Mouse (Mus musculus) heart, embryonic 14.5 days (tissue): ENCODE measurements around the gene Mamdc2. TPM values are rescaled to one million over a fixed set of nuclear protein-coding genes. Genes with fewer than 3 reads are reported as not detected.

Experiments
- ATAC-seq: fragments of 200-750 bp; cut with Nextera tagmentation; 2 replicates; pipeline ENCODE4 v1.8.0; 2017; ENCODE audit warnings: low read depth, moderate TSS enrichment; ENCODE audit not compliant: insufficient number of reproducible peaks, insufficient read depth, low FRiP score
- H3K27ac ChIP-seq, 2 experiments: fragments of 200-500 bp in 1 of 2; fragments of 300-500 bp in 1 of 2; sonication (generic) in 1 of 2; replicated peaks in 1 of 2; 2 replicates each; pipeline ENCODE4 v1.5.1; 2012 to 2014; ENCODE audit warnings: low read depth in 2 of 2, low read length in 2 of 2, control low read depth in 1 of 2, mild to moderate bottlenecking in 1 of 2, mixed read lengths in 1 of 2; ENCODE audit not compliant: control insufficient read depth in 1 of 2, insufficient read depth in 1 of 2
- H3K27me3 ChIP-seq: fragments of 300-500 bp; sonication (generic); 2 replicates; pipeline ENCODE4 v1.6.1; 2014; ENCODE audit warnings: mild to moderate bottlenecking, low read length, control low read depth; ENCODE audit not compliant: control insufficient read depth, insufficient read depth
- H3K36me3 ChIP-seq: fragments of 300-500 bp; sonication (generic); 2 replicates; pipeline ENCODE4 v1.6.1; 2014; ENCODE audit warnings: mild to moderate bottlenecking, control low read depth, low read length, mixed read lengths; ENCODE audit not compliant: control insufficient read depth, insufficient read depth
- H3K4me1 ChIP-seq, 2 experiments: fragments of 200-500 bp in 1 of 2; fragments of 300-500 bp in 1 of 2; sonication (generic) in 1 of 2; 2 replicates each; pipeline ENCODE4 v1.6.1; 2012 to 2014; ENCODE audit warnings: low read length in 2 of 2, control low read depth in 1 of 2, mixed read lengths in 1 of 2; ENCODE audit not compliant: control insufficient read depth in 2 of 2, insufficient read depth in 2 of 2
- H3K4me2 ChIP-seq: fragments of 300-500 bp; sonication (generic); 2 replicates; pipeline ENCODE4 v1.6.1; 2014; ENCODE audit warnings: mild to moderate bottlenecking, low read length
- H3K4me3 ChIP-seq, 2 experiments: fragments of 200-500 bp in 1 of 2; fragments of 300-500 bp in 1 of 2; sonication (generic) in 1 of 2; 2 replicates each; pipeline ENCODE4 v1.5.1; 2012 to 2014; ENCODE audit warnings: low read length in 2 of 2, mild to moderate bottlenecking in 2 of 2, control low read depth in 1 of 2, low read depth in 1 of 2, moderate library complexity in 1 of 2; ENCODE audit not compliant: control insufficient read depth in 1 of 2, insufficient read depth in 1 of 2
- H3K9ac ChIP-seq: fragments of 300-500 bp; sonication (generic); 2 replicates; pipeline ENCODE4 v1.6.1; 2014; ENCODE audit warnings: mild to moderate bottlenecking, low read length
- H3K9me3 ChIP-seq: fragments of 300-500 bp; sonication (generic); 2 replicates; pipeline ENCODE4 v1.6.1; 2016; ENCODE audit warnings: low read length, control low read depth; ENCODE audit not compliant: control insufficient read depth
- WGBS: fragments of 180-500 bp; shearing (Covaris S2); extraction: QIAGEN DNeasy Blood & Tissue Kit; methylation state at CpG from one replicate; pipeline ENCODE4 v1.1.7; 2014; 5-methylcytosine and 5-hydroxymethylcytosine counted together
- polyA plus RNA-seq: library from polyadenylated mRNA; unstranded; fragments of >200 nt; fragmentation: Nextera tagmentation; extraction: Ambion mirVana; gene quantifications from 2 replicates; pipeline ENCODE4 v1.2.1, GENCODE M21; 2014

Gene Mamdc2
- polyA plus RNA-seq, 1 experiment from 2014 or later, result 1.7 TPM

GRCm38 (mm10) chr19:23353881-23354401 is 94.3 kb downstream of the Mamdc2 start:
- H3K4me2 ChIP-seq, result no peak overlapping the region
- peaks cover 0 to 5% of the 10 kb centered on the region in 2 experiments; a peak in 2 of 4 replicates for H3K4me1 ChIP-seq
- no peaks in the 10 kb centered on the region for H3K9me3 ChIP-seq
- no peak overlapping the region for H3K9ac ChIP-seq
- no peaks in the 10 kb centered on the region for H3K36me3 ChIP-seq
- H3K27me3 ChIP-seq, result no peaks in the 10 kb centered on the region
- 0 out of 2 replicates have a peak, but pooled peaks have one; percentile 54 for ATAC-seq
- 41% methylated on average over 9 of the region's 9 CpGs for WGBS
- no peak overlapping the region; a peak in 1 of 4 replicates for H3K27ac ChIP-seq
- no peak overlapping the region for H3K4me3 ChIP-seq

- H3K27ac ChIP-seq, result no peak overlapping the region; a peak in 1 of 4 replicates
- H3K4me2 ChIP-seq, result no peak overlapping the region
- no peak overlapping the region for H3K4me3 ChIP-seq
- ATAC-seq, result no peak
- H3K27me3 ChIP-seq, result no peaks in the 10 kb centered on the region
- H3K36me3 ChIP-seq, result no peaks in the 10 kb centered on the region
- H3K9me3 ChIP-seq, result no peaks in the 10 kb centered on the region
- H3K9ac ChIP-seq, result no peak overlapping the region
- H3K4me1 ChIP-seq, result peaks cover 0 to 5% of the 10 kb centered on the region in 2 experiments; a peak in 2 of 4 replicates
- whole genome bisulfite sequencing, result 43% methylated on average over 8 of the region's 8 CpGs
Observed at GRCm38 (mm10) chr19:23353161-23353560, 95.1 kb downstream of the Mamdc2 start.

- WGBS, result 67% methylated on average over 13 of the region's 13 CpGs
- Histone ChIP-seq H3K4me3 (no peak overlapping the region), H3K27ac (0 out of 4 replicates have a peak overlapping the region, but pooled peaks of 1 of the 2 experiments have one; percentile 5), H3K27me3 (no peaks in the 10 kb centered on the region), H3K4me2 (no peak overlapping the region), H3K4me1 (peaks cover 0 to 5% of the 10 kb centered on the region in 2 experiments; a peak in 2 of 4 replicates), H3K36me3 (no peaks in the 10 kb centered on the region), H3K9me3 (no peaks in the 10 kb centered on the region), H3K9ac (no peak overlapping the region)
- ATAC-seq, result no peak
Observed at GRCm38 (mm10) chr19:23351808-23352491, 96.3 kb downstream of the Mamdc2 start.

GRCm38 (mm10) chr19:23349930-23350329 is 98.3 kb downstream of the Mamdc2 start:
- H3K36me3 ChIP-seq, result no peaks in the 10 kb centered on the region
- 68% methylated on average over 2 of the region's 2 CpGs for WGBS
- H3K27ac ChIP-seq, result no peak overlapping the region
- no peaks in the 10 kb centered on the region for H3K9me3 ChIP-seq
- no peak for ATAC-seq
- H3K4me2 ChIP-seq, result no peak overlapping the region
- H3K4me3 ChIP-seq, result no peak overlapping the region
- H3K27me3 ChIP-seq, result no peaks in the 10 kb centered on the region
- H3K4me1 ChIP-seq, result peaks cover 0 to 5% of the 10 kb centered on the region in 2 experiments; a peak in 2 of 4 replicates
- H3K9ac ChIP-seq, result no peak overlapping the region

- no peaks in the 10 kb centered on the region for H3K27me3 ChIP-seq
- no peak overlapping the region for H3K27ac ChIP-seq
- H3K9ac ChIP-seq, result no peak overlapping the region
- ATAC-seq, result no peak
- H3K9me3 ChIP-seq, result no peaks in the 10 kb centered on the region
- H3K4me3 ChIP-seq, result no peak overlapping the region
- WGBS, result 89% methylated on average over 3 of the region's 3 CpGs
- no peaks in the 10 kb centered on the region for H3K4me1 ChIP-seq
- H3K4me2 ChIP-seq, result no peak overlapping the region
- no peaks in the 10 kb centered on the region for H3K36me3 ChIP-seq
Observed at GRCm38 (mm10) chr19:23342782-23343181, 105.5 kb downstream of the Mamdc2 start.

GRCm38 (mm10) chr19:23332883-23333282 is 115.4 kb downstream of the Mamdc2 start:
- ATAC-seq, result no peak
- no peak overlapping the region for H3K27ac ChIP-seq
- WGBS, result 88% methylated on average over 1 of the region's 1 CpGs
- no peaks in the 10 kb centered on the region for H3K4me1 ChIP-seq
- no peaks in the 10 kb centered on the region for H3K9me3 ChIP-seq
- no peak overlapping the region for H3K4me2 ChIP-seq
- H3K9ac ChIP-seq, result no peak overlapping the region
- no peaks in the 10 kb centered on the region for H3K36me3 ChIP-seq
- H3K4me3 ChIP-seq, result no peak overlapping the region
- H3K27me3 ChIP-seq, result no peaks in the 10 kb centered on the region

GRCm38 (mm10) chr19:23330842-23331241 is 117.4 kb downstream of the Mamdc2 start:
- no peak overlapping the region for H3K4me3 ChIP-seq
- no peaks in the 10 kb centered on the region for H3K27me3 ChIP-seq
- no peaks in the 10 kb centered on the region for H3K9me3 ChIP-seq
- 49% methylated on average over 6 of the region's 6 CpGs for WGBS
- H3K9ac ChIP-seq, result no peak overlapping the region
- no peak for ATAC-seq
- no peak overlapping the region for H3K27ac ChIP-seq
- H3K36me3 ChIP-seq, result no peaks in the 10 kb centered on the region
- H3K4me2 ChIP-seq, result no peak overlapping the region
- H3K4me1 ChIP-seq, result no peaks in the 10 kb centered on the region
